Mouse (Mus musculus): ENCODE measurements at regions not wholly inside any gene's neighbourhood (a gene's known extent, or its start where the extent isn't known, plus 50 kb on each side); places are given as distances from the start of the nearest gene placed in this dataset.
A peak's percentile ranks its signal among the peaks of the same experiment; 100 is the strongest.
"Not testable (repeated sequence)": the region's sequence is repeated elsewhere in the genome, so short reads cannot be mapped to it uniquely, and the experiment has no call there.

DNA sequence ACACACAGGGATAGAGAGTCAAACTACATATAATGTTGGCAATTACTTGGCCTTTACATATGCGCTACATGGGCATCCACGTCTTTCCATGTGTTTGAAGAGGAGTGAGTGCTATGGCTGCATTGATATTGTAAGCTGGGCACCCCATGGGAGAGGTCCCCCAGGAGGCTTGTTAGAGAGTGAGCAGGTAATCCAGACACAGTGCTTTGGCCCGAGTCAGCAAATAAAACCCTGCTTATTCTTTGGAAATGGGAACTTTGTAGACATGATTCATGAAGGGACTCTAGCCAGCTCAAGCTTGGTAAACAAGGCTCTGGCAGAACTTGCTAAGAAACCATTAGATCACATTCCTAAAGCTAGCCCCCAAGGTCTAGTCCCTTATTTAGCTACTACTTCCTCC, 557.6 kb upstream of the Gm10131 start:
- no peak for ATAC-seq (replicated peaks; ENCODE audit: low read depth, poor library complexity, severe bottlenecking)

- ATAC-seq (replicated peaks; ENCODE audit: low read depth, poor library complexity, severe bottlenecking) = no peak
Observed at GRCm38 (mm10) chr8:34664429-34664828, 552.9 kb upstream of the Gm10131 start.

- no peak for ATAC-seq (replicated peaks; ENCODE audit: low read depth, poor library complexity, severe bottlenecking)
Observed at GRCm38 (mm10) chr8:34662532-34662931, 551.0 kb upstream of the Gm10131 start.

GRCm38 (mm10) chr8:34651750-34652149, 540.2 kb upstream of the Gm10131 start:
- ATAC-seq (replicated peaks; ENCODE audit: low read depth, poor library complexity, severe bottlenecking) = no peak

- ATAC-seq (replicated peaks; ENCODE audit: low read depth, poor library complexity, severe bottlenecking) = not testable (repeated sequence)
Observed at GRCm38 (mm10) chr8:34628221-34628620, 516.7 kb upstream of the Gm10131 start.

GRCm38 (mm10) chr8:34625670-34626069, 514.1 kb upstream of the Gm10131 start:
- ATAC-seq (replicated peaks; ENCODE audit: low read depth, poor library complexity, severe bottlenecking) = no peak

GRCm38 (mm10) chr8:34623783-34624182, 512.2 kb upstream of the Gm10131 start:
- ATAC-seq (replicated peaks; ENCODE audit: low read depth, poor library complexity, severe bottlenecking) = peak; percentile 91

DNA sequence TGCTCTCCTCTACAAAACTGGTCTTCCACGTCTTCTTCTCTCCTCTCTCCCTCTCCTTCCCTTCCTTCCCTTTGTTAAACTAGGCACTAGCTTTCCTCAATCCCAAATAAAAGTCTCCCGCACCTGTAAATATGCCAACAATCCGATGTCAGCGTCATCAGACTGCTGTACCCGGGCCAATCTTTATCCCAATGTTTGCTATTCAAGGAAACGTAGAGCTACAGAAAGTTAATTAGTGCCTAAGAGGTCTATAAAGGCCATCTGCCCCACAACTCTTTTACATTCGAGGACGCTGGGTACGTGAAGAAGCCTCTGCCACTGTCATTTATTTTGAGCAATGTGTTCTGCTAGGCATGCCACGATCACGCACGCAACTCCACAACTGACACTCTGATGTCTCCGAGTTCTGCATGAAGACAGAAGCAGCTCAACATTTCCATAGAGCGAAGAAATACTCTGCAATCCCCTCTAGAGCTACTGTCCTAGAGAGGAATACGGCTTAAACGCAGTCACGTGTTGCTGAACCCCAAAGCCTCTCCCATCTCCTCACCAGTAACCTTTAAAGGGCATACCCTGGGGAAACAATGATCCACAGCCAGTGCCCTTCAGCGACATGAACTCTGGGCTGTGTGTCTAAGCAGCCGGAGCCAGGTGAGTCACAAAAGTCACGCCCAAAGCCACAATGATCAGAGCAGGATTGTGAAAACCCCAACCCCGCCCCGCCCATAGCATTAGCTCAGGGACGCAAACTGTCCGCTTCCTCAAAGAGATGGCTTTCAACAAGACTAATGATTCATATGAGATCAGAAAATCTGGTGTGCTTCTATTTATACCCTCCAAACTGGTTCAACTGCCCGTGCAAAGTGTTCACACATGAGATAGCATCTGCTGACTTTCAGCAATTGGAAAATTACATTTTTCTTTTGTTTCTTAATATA, 510.9 kb upstream of the Gm10131 start:
- peak; percentile 80 for ATAC-seq (replicated peaks; ENCODE audit: low read depth, poor library complexity, severe bottlenecking)

- ATAC-seq (replicated peaks; ENCODE audit: low read depth, poor library complexity, severe bottlenecking) = no peak
Observed at GRCm38 (mm10) chr8:34618046-34618445, 506.5 kb upstream of the Gm10131 start.

DNA sequence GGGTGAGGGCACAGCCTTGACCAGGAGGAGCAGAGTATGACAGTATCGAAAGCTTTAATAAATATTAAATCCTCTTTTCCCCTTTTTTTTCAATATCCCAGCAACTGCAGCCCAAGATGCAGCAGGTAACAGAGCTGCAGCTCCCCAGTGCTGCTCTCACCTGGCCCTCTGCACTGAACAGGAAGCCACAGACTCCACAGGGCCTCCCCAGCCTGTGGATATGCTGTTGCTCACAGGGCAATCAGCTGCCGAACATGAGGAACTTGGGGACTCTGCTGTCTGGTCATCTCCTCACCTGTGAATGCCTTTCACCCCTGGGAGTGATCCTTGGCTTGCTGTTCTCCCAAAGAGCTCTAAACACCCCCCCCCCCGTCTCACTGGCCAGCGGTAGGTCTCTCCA, 503.4 kb upstream of the Gm10131 start:
- ATAC-seq (replicated peaks; ENCODE audit: low read depth, poor library complexity, severe bottlenecking) = no peak

- peak; percentile 36; the same call in 1 of the 2 replicates for ATAC-seq (replicated peaks; ENCODE audit: low read depth, poor library complexity, severe bottlenecking)
Observed at GRCm38 (mm10) chr8:34614031-34614526, 502.5 kb upstream of the Gm10131 start.

GRCm38 (mm10) chr8:34613138-34613537, 501.6 kb upstream of the Gm10131 start:
- no peak for ATAC-seq (replicated peaks; ENCODE audit: low read depth, poor library complexity, severe bottlenecking)

DNA sequence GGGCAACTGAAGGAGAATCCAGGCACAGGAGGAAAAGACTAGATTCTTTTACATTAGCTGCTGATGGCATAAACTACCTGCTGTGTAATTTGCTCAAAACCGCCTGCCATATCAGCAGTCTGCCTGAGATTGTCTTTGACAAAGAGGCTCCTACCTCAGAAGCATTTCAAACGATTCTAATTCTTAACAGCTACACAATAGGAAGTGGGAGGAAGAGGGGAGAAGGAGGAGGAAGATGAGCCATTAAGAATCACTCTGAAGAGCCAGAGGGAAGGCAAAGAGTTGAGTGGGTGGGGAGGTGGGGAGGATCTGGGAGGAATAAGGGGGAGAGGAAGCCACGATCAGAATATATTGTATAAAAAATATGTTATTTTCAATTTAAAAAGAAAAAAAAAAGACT, 500.9 kb upstream of the Gm10131 start:
- no peak for ATAC-seq (replicated peaks; ENCODE audit: low read depth, poor library complexity, severe bottlenecking)

- no peak for ATAC-seq (replicated peaks; ENCODE audit: low read depth, poor library complexity, severe bottlenecking)
Observed at GRCm38 (mm10) chr8:34610186-34610585, 498.6 kb upstream of the Gm10131 start.

- ATAC-seq (replicated peaks; ENCODE audit: low read depth, poor library complexity, severe bottlenecking) = no peak
Observed at GRCm38 (mm10) chr8:34607426-34607825, 495.9 kb upstream of the Gm10131 start.

DNA sequence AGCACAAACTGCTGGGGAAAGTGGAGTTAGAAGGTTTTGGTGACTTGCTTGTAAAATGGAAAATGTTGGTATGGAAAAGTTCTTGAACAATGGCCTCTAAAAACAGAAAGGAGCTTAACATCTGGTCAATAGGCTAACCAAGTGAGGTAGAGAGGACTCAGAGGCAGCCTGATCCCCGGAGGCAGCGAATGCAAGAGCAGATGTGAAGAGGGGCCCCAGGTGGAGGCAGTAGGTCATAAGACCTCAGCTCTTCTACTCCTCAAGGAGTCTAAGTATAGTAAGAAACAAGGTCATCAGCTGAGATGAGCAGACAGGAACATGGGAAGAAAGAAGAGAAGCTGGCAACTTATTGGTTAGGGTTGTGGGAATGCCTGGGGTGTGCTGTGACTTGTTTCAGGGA, 493.5 kb upstream of the Gm10131 start:
- ATAC-seq (replicated peaks; ENCODE audit: low read depth, poor library complexity, severe bottlenecking) = no peak

DNA sequence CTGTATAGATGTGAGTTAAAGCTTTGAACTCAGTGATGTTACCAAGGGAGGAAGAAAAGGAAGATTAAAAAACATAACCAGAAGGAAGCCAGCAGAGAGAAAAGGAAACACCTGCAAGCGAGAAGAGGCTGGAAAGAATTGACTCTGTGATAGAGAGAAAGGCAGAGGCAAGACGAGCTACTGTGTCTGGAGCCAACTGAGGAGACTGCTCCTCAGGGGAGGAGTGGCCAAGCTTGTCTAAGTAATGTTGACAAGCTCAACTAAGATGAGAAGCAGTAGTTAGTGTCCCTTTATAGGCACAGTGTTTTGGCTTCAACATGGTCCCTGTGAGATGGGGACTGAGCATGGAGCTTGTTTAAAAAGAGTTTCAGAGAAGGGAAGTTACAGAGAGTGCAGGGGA, 493.0 kb upstream of the Gm10131 start:
- no peak for ATAC-seq (replicated peaks; ENCODE audit: low read depth, poor library complexity, severe bottlenecking)

GRCm38 (mm10) chr8:34601426-34601953, 490.0 kb upstream of the Gm10131 start:
- no peak for ATAC-seq (replicated peaks; ENCODE audit: low read depth, poor library complexity, severe bottlenecking)

GRCm38 (mm10) chr8:34600880-34601279, 489.3 kb upstream of the Gm10131 start:
- peak; percentile 73 for ATAC-seq (replicated peaks; ENCODE audit: low read depth, poor library complexity, severe bottlenecking)

GRCm38 (mm10) chr8:34596593-34596992, 485.1 kb upstream of the Gm10131 start:
- no peak for ATAC-seq (replicated peaks; ENCODE audit: low read depth, poor library complexity, severe bottlenecking)

GRCm38 (mm10) chr8:34590976-34591749, 479.6 kb upstream of the Gm10131 start:
- ATAC-seq (replicated peaks; ENCODE audit: low read depth, poor library complexity, severe bottlenecking) = no peak

Measured in common myeloid progenitor, adult 5-6 weeks (primary cell).